Mouse (Mus musculus) heart, embryonic 16.5 days (tissue): ENCODE data around the gene Chst1. TPM values are rescaled to one million over a fixed set of nuclear protein-coding genes. Genes with fewer than 3 reads are reported as not detected.

Experiments used
- ATAC-seq: fragments of 200-750 bp; cut with Nextera tagmentation; replicated peaks from 2 replicates; pipeline ENCODE4 v1.8.0; 2017; ENCODE audit warnings: moderate number of reproducible peaks; ENCODE audit not compliant: insufficient read depth, low FRiP score; ENCODE audit errors: extremely low read depth
- H3K27ac ChIP-seq: fragments of 300-500 bp; sonication (generic); 2 replicates; pipeline ENCODE4 v1.5.1; 2014; ENCODE audit warnings: mild to moderate bottlenecking, low read length, control low read depth, moderate library complexity
- H3K27me3 ChIP-seq: fragments of 300-500 bp; sonication (generic); 2 replicates; pipeline ENCODE4 v1.6.1; 2014; ENCODE audit warnings: low read length, mixed read lengths; ENCODE audit not compliant: control insufficient read depth, insufficient read depth
- H3K36me3 ChIP-seq: fragments of 300-500 bp; sonication (generic); 2 replicates; pipeline ENCODE4 v1.6.1; 2014; ENCODE audit not compliant: control insufficient read depth, insufficient read depth
- H3K4me1 ChIP-seq: fragments of 300-500 bp; sonication (generic); 2 replicates; pipeline ENCODE4 v1.6.1; 2014; ENCODE audit warnings: low read length, mixed read lengths; ENCODE audit not compliant: control insufficient read depth, insufficient read depth
- H3K4me2 ChIP-seq: fragments of 300-500 bp; sonication (generic); 2 replicates; pipeline ENCODE4 v1.6.1; 2014; ENCODE audit warnings: low read depth, mild to moderate bottlenecking, control low read depth, low read length
- H3K4me3 ChIP-seq: fragments of 300-500 bp; sonication (generic); 2 replicates; pipeline ENCODE4 v1.5.1; 2014; ENCODE audit warnings: mild to moderate bottlenecking, control low read depth, low read length
- H3K9ac ChIP-seq: fragments of 300-500 bp; sonication (generic); 2 replicates; pipeline ENCODE4 v1.6.1; 2014; ENCODE audit warnings: low read length, control low read depth
- H3K9me3 ChIP-seq: fragments of 300-500 bp; sonication (generic); replicated peaks from 2 replicates; pipeline ENCODE4 v1.6.1; 2016; ENCODE audit warnings: low read length; ENCODE audit not compliant: control insufficient read depth
- WGBS: fragments of 180-500 bp; shearing (Covaris S2); extraction: QIAGEN DNeasy Blood & Tissue Kit; methylation state at CpG from one replicate; pipeline ENCODE4 v1.1.7; 2014; 5-methylcytosine and 5-hydroxymethylcytosine counted together
- microRNA-seq: library from miRNA; unstranded; fragments of <30 nt; microRNA quantifications from one replicate; pipeline ENCODE4, GENCODE M21; 2017
- polyA plus RNA-seq: library from polyadenylated mRNA; unstranded; fragments of >200 nt; fragmentation: Nextera tagmentation; extraction: Ambion mirVana; gene quantifications from 2 replicates; pipeline ENCODE4 v1.2.1, GENCODE M21; 2015

The Chst1 gene
- polyA plus RNA-seq, 1 experiment from 2014 or later = 2.5 TPM

- Histone ChIP-seq H3K4me3 (no peak overlapping the region), H3K27me3 (no peaks in the 10 kb centered on the region), H3K27ac (no peak overlapping the region), H3K9me3 (no peaks in the 10 kb centered on the region), H3K4me2 (no peak overlapping the region), H3K9ac (no peak overlapping the region), H3K4me1 (no peaks in the 10 kb centered on the region), H3K36me3 (no peaks in the 10 kb centered on the region)
- 66% methylated on average over 2 of the region's 2 CpGs for WGBS
- ATAC-seq = no peak
Observed at GRCm38 (mm10) chr2:92657189-92657588, 57.7 kb downstream of the Chst1 start.

GRCm38 (mm10) chr2:92658293-92659150, 59.0 kb downstream of the Chst1 start:
- Histone ChIP-seq H3K9ac (no peak overlapping the region), H3K9me3 (no peaks in the 10 kb centered on the region), H3K27me3 (no peaks in the 10 kb centered on the region), H3K36me3 (no peaks in the 10 kb centered on the region), H3K4me3 (no peak overlapping the region), H3K27ac (no peak overlapping the region), H3K4me2 (no peak overlapping the region), H3K4me1 (no peaks in the 10 kb centered on the region)
- no peak for ATAC-seq
- 61% methylated on average over 1 of the region's 1 CpGs for WGBS

- Histone ChIP-seq H3K27ac (no peak overlapping the region), H3K9me3 (no peaks in the 10 kb centered on the region), H3K9ac (no peak overlapping the region), H3K27me3 (no peaks in the 10 kb centered on the region), H3K4me3 (no peak overlapping the region), H3K36me3 (no peaks in the 10 kb centered on the region), H3K4me1 (no peaks in the 10 kb centered on the region), H3K4me2 (no peak overlapping the region)
- 58% methylated on average over 7 of the region's 7 CpGs for WGBS
- no peak for ATAC-seq
Observed at GRCm38 (mm10) chr2:92659491-92660035, 60.1 kb downstream of the Chst1 start.

GRCm38 (mm10) chr2:92662534-92663068, 63.1 kb downstream of the Chst1 start:
- ATAC-seq = no peak
- Histone ChIP-seq H3K27me3 (no peaks in the 10 kb centered on the region), H3K36me3 (no peaks in the 10 kb centered on the region), H3K4me3 (no peak overlapping the region), H3K4me1 (no peaks in the 10 kb centered on the region), H3K27ac (no peak overlapping the region), H3K9me3 (no peaks in the 10 kb centered on the region), H3K4me2 (no peak overlapping the region), H3K9ac (no peak overlapping the region)
- WGBS = 81% methylated on average over 6 of the region's 6 CpGs

Small RNA genes within 50 kb of the gene (microRNA-seq; reads per million reads assigned to microRNA genes)
- gene Mir7221 (not detected), gene Mir7222 (not detected)

Other genes with a start within 250 kb of the Chst1 start
- gene Pex16, start 225.0 kb upstream of the Chst1 start, polyA plus RNA-seq = 20.1 and 20.7 TPM in 2 replicates
- 1.7 and 2.0 TPM in 2 replicates for gene Large2, start 224.8 kb upstream of the Chst1 start, polyA plus RNA-seq
- gene 1700029I15Rik, start 217.2 kb upstream of the Chst1 start, polyA plus RNA-seq = 1.8 and 2.6 TPM in 2 replicates
- gene Mapk8ip1, start 198.4 kb upstream of the Chst1 start, polyA plus RNA-seq = 5.7 TPM in 2 replicates
- 18.4 and 18.6 TPM in 2 replicates for gene Cry2, start 165.7 kb upstream of the Chst1 start, polyA plus RNA-seq
- 9.9 and 12.9 TPM in 2 replicates for gene Slc35c1, start 139.2 kb upstream of the Chst1 start, polyA plus RNA-seq